Mouse (Mus musculus): ENCODE results near the gene Ift172.

Ift172 gene

DNA sequence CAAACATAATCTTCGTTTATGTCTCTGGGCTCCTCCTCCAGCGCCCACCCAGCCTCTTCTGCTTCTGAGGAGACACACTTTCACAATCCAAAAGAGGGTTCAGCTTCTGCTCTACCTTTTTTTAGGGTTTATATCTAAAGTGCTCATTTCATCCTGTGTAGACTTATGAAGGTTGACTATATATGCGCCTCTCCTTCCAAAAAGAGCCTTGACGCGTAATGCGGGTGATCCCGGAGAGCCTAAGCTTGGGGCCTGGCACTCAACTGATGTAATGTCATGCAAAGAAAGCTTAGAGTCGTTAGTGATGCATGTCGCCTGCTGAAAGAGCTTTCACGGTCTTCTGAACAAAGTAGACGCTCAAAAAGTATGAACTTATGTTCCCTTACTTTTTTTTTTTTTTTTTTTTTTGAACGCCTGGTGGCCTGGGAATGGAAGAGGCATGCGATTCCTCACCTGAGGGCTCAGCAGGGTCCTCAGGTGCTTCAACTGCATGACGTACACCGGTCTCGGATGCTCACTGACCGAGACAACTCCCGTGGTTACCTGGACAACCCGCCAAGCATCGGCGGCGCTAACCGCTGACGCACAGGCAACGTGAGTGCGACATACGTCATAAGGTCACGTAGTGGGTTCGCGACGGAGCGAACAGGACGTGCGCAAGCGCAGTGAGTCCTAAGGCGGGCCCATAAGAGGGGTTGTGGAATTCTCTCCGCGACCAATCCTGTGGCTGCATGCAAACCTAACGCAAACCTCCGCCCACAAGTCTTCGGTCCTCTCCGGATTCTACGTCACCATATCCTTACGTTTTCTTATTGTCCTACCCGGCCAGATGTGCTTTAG lies at the start of gene Ift172:
Gene Ift172, minus strand, starts transcription at position 596 of the 840 bp plus-strand sequence.
- DNase-seq (ENCODE audit: low spot score in 2 of 2) = peak; percentile 85 to 93

DNA sequence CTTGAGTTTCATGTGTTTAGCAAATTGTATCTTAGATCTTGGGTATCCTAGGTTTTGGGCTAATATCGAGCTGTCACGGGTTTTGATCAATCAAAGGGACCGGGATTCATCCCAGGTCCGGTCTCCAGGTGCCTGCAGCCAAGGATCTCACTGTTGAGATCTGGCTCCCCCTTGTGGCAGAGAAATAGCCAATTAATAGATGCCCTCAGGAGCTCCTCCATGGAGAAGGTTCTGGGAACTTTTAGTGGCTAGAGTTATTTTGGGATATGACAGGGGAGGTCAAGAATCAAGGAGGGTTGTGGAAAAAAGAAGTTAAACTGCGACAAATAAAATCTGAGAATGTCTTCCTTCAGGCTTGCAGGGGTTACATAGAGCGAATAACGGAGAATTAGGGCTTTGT lies 37.3 kb upstream of the Ift172 start:
- DNase-seq (ENCODE audit: low spot score in 2 of 2) = peak in 1 of 2 experiments; percentile 21

- DNase-seq (ENCODE audit: low spot score in 2 of 2) = peak in 1 of 2 experiments; percentile 10
Measured at GRCm38 (mm10) chr5:31326850-31327249, 35.9 kb upstream of the Ift172 start.

DNA sequence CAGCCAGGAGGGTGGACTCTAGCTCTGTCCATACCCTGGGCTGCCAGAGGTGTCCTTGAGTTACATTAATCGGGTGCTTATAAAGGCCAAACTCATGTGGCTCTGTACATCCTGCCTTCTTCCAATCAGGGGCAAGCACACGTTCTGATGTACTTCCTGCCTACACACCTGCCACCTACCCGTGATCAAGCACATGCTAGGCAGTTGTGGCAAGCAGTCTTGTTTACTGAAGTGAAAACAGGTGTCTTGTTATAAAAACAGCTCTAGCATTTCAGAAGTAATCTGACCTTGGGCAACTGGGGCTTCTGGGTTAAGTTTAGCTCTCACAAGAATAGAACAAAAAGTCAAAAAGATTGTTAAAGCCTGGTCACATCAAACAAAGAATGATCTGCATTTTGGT lies 33.2 kb upstream of the Ift172 start:
- DNase-seq (ENCODE audit: low spot score in 2 of 2) = no peak

- DNase-seq (ENCODE audit: low spot score in 2 of 2) = no peak
Measured at GRCm38 (mm10) chr5:31322776-31323175, 31.9 kb upstream of the Ift172 start.

GRCm38 (mm10) chr5:31312806-31313205 lies 21.9 kb upstream of the Ift172 start:
- no peak for DNase-seq (ENCODE audit: low spot score in 2 of 2)

GRCm38 (mm10) chr5:31303093-31303492 lies 12.2 kb upstream of the Ift172 start:
- DNase-seq (ENCODE audit: low spot score in 2 of 2) = no peak

DNA sequence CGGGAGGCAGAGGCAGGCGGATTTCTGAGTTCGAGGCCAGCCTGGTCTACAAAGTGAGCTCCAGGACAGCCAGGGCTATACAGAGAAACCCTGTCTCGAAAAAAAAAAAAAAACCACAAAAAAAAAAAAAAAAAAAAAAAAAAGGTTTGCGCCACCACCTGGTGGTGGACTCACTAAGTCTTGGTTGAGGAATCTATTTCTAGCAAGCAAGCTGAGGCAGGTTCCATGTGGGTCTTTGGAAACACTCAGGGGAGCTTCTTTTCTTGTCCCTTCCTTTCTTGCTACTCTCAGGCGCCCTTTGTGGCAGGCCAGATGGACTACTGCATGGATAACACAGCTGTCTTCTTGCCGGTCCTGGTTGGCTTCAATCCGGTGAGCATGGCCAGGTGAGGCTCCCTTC lies 10.9 kb upstream of the Ift172 start:
- DNase-seq (ENCODE audit: low spot score in 2 of 2) = no peak

- no peak for DNase-seq (ENCODE audit: low spot score in 2 of 2)
Measured at GRCm38 (mm10) chr5:31298486-31298885, 7.6 kb upstream of the Ift172 start.

DNA sequence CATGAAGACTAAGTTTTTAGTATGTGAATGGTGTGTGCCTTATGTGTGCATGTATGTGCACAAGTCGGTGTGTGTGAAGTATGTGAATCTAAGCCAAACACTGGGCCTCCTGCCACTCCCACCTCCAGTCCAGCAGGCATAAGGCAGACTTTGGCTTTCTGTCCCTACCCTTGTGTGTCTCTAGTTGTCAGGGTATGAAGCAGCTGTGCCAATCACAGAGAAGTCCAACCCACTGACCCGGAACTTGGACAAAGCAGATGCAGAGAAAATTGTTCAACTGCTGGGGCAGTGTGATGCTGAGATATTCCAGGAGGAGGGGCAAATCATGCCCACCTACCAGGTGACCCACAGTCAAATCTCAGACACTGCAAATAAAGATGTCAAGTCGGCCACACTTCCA lies 7.1 kb upstream of the Ift172 start:
- DNase-seq (ENCODE audit: low spot score in 2 of 2) = no peak

- DNase-seq (ENCODE audit: low spot score in 2 of 2) = no peak
Measured at GRCm38 (mm10) chr5:31297047-31297757, 6.3 kb upstream of the Ift172 start, which contains the start of gene Gckr. Gene Gckr, plus strand, starts transcription at chr5:31297443.

- no peak for DNase-seq (ENCODE audit: low spot score in 2 of 2)
Measured at GRCm38 (mm10) chr5:31295606-31296141, 4.8 kb upstream of the Ift172 start, which contains the start of gene Fndc4. Gene Fndc4, minus strand, starts transcription at chr5:31296080.

- no peak for DNase-seq (ENCODE audit: low spot score in 2 of 2)
Measured at GRCm38 (mm10) chr5:31294964-31295605, 4.2 kb upstream of the Ift172 start.

DNA sequence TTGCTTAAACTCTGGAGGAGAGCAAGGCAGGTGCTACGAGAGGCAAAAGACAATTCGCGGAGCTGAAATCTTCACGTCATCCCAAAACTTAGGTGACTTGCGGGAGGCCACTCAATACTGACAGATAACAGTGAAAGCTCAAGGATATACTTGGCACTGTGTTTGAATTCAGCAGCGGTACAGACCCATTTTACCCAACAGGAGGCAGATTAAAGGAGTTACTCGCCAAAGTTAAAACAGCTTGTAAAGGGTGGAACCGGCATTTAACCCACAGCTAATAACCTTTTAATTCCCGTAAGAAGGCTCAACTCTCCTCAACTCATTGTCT lies 409 bp upstream of the Ift172 start:
- no peak for DNase-seq (ENCODE audit: low spot score in 2 of 2)

DNA sequence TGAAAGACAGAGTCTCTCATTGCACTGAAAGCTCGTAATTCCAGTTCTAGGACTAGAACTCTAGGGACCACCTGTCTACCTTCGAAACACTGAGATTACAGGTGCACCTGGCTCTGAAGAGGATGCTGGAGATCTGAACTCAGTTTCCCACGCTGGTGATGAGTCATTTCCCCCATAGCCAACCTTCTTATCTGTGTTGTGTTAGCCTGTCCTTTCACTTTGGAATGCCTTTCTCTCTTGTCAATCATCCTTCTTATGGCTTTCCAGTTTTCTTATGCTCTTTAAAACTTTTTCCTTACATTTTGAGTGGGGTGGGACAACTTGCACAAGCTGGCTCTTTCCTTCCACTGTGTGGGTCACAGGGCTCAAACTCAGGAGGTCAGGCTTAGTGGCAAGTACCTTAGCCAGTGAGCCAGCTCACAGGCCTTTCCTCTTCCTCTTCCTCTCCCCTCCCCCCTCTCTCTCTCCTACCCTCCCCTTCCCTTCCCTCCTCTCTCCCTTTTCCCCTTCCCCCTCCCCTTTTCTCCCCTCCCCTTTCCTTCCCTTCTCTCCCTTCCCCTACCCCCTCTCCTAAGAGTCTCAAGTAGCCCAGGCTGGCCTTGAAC lies 1.2 kb downstream of the Ift172 start:
- DNase-seq (ENCODE audit: low spot score in 2 of 2) = no peak

DNA sequence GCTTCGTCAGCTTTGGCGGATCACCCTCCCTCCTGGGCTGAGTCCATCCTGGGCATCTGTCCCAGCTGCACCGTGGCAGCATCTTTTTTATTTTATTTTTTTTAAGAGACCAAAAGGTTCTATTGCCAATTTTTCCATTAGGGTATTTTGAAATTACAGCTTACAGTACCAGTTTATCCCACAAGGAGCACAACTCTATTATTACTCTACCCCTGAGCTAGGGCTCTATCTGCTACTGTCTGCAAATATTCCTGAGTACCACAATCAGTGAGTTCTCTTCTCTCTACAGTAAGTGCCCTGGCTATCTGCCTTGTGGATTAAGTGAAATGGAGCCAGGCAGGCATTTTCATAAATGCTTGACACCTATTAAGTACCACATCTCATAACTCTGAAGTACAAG lies 2.3 kb downstream of the Ift172 start:
- DNase-seq (ENCODE audit: low spot score in 2 of 2) = no peak

GRCm38 (mm10) chr5:31288225-31288624 lies 2.7 kb downstream of the Ift172 start:
- DNase-seq (ENCODE audit: low spot score in 2 of 2) = no peak

DNA sequence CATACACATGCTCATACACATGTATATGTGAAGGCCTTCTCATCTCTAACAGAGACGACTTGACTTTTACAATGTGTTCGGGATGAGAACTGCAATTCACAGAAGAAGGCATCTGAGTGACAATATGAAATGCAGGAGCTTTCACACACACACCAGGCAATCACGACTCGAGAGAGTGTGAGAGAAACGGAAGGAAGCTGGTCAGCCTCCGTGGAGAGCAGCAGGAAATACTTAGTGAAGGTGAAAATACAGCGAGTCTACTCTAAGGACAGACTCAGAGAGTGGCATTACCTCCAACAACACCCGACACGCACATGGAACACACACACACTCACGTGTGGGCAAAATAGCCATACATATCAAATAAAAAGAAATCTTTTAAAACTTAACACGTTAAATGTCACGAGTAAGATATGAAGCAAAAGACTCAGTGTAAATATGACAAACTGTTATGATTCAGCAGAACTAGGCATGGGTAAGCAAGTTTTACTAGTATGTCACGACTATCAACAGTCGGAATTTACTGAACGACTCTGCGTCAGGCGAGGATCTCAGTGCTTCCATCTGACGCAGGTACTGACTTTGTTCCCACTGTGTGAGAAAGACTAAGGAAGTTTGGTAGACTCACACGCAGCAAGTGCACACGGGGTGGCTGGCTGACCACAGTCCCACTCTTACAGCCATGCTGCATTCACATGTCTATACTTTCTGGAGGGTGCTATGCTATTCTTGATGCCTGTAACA lies 11.5 kb downstream of the Ift172 start:
- DNase-seq (ENCODE audit: low spot score in 2 of 2) = no peak

DNA sequence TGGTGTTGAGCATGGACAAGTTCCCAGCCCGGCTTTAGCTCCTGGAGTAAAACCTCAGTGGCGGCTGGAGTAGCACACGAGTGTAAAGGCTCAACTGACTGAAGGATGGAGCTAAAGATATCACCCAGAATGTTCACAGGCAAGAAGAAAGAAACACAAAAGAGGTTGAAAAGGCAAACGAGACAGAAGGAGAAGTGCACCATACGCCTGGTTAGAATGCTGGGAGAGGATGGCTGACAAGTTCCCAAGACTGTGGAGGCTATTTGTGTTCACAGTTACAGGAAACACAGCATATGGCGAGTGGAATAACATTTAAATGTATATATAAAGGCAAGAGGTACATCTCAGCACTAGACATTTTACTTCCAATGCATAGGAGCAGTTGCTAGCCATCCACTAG lies 17.9 kb downstream of the Ift172 start:
- no peak for DNase-seq (ENCODE audit: low spot score in 2 of 2)

GRCm38 (mm10) chr5:31267686-31268085 lies 23.2 kb downstream of the Ift172 start:
- no peak for DNase-seq (ENCODE audit: low spot score in 2 of 2)

- DNase-seq (ENCODE audit: low spot score in 2 of 2) = no peak
Measured at GRCm38 (mm10) chr5:31266101-31266500, 24.8 kb downstream of the Ift172 start.
